Mouse (Mus musculus) olfactory bulb, adult 2 months (tissue): ENCODE results near the gene Bnipl.

Source experiments
- CTCF ChIP-seq: fragments of 200-500 bp; IDR thresholded peaks from 2 replicates; pipeline ENCODE4 v1.5.1; 2012; ENCODE audit warnings: low read depth, mild to moderate bottlenecking, low read length, moderate library complexity; ENCODE audit not compliant: insufficient read depth
- POLR2A ChIP-seq: fragments of 200-500 bp; IDR thresholded peaks from 2 replicates; pipeline ENCODE4 v1.6.1; 2012; ENCODE audit warnings: mild to moderate bottlenecking, low read depth, low read length, moderate library complexity; ENCODE audit not compliant: insufficient read depth

- TF ChIP-seq POLR2A (no peak), CTCF (no peak)
Measured at GRCm38 (mm10) chr3:95239022-95239421, 12.0 kb downstream of the Bnipl start.
